Mouse (Mus musculus): ENCODE measurements around the gene Mms19. TPM values are rescaled to one million over a fixed set of nuclear protein-coding genes. Genes with fewer than 3 reads are reported as not detected.
A peak's percentile ranks its signal among the peaks of the same experiment; 100 is the strongest.

Gene Mms19
- total RNA-seq (2021), result 10 to 100 TPM; 15.5 to 24.2 TPM
- long read RNA-seq, experiment 1, full-length matches to known transcripts, result 4 of 11 reads
- long read RNA-seq, experiment 1, partial matches to known transcripts, result 2 of 11 reads
- long read RNA-seq, experiment 1, other reads (novel, unspliced or antisense), result 5 of 11 reads
- long read RNA-seq, experiment 2, full-length matches to known transcripts, result 1 of 8 reads
- long read RNA-seq, experiment 2, partial matches to known transcripts, result 2 of 8 reads
- long read RNA-seq, experiment 2, other reads (novel, unspliced or antisense), result 5 of 8 reads

GRCm38 (mm10) chr19:41980819-41981594 is at the start of gene Mms19:
Mms19 (minus strand) TSS chr19:41981157.
- DNase-seq, result peak; percentile 99

GRCm38 (mm10) chr19:42026158-42026557 is 45.2 kb upstream of the Mms19 start:
- peak; percentile 89 for DNase-seq

- DNase-seq, result no peak
Measured at GRCm38 (mm10) chr19:42022542-42022848, 41.5 kb upstream of the Mms19 start.

GRCm38 (mm10) chr19:42021681-42022541 is 41.0 kb upstream of the Mms19 start:
- peak; percentile 61 for DNase-seq

GRCm38 (mm10) chr19:42019011-42019522 is 38.1 kb upstream of the Mms19 start:
- DNase-seq, result no peak

- DNase-seq, result peak; percentile 80
Measured at GRCm38 (mm10) chr19:42017399-42018247, 36.7 kb upstream of the Mms19 start.

- DNase-seq, result peak; percentile 35
Measured at GRCm38 (mm10) chr19:42016840-42017239, 35.9 kb upstream of the Mms19 start.

GRCm38 (mm10) chr19:42016251-42016650 is 35.3 kb upstream of the Mms19 start:
- DNase-seq, result no peak

- DNase-seq, result no peak
Measured at GRCm38 (mm10) chr19:42015001-42015400, 34.0 kb upstream of the Mms19 start.

- no peak for DNase-seq
Measured at GRCm38 (mm10) chr19:42014231-42014825, 33.4 kb upstream of the Mms19 start.

- no peak for DNase-seq
Measured at GRCm38 (mm10) chr19:42011123-42011522, 30.2 kb upstream of the Mms19 start.

- peak; percentile 62 for DNase-seq
Measured at GRCm38 (mm10) chr19:42010436-42010835, 29.5 kb upstream of the Mms19 start.

GRCm38 (mm10) chr19:42009067-42009466 is 28.1 kb upstream of the Mms19 start:
- no peak for DNase-seq

- no peak for DNase-seq
Measured at GRCm38 (mm10) chr19:42008586-42008985, 27.6 kb upstream of the Mms19 start.

- DNase-seq, result no peak
Measured at GRCm38 (mm10) chr19:42006568-42006967, 25.6 kb upstream of the Mms19 start.

- no peak for DNase-seq
Measured at GRCm38 (mm10) chr19:42005616-42006015, 24.7 kb upstream of the Mms19 start.

- DNase-seq, result no peak
Measured at GRCm38 (mm10) chr19:42004258-42004657, 23.3 kb upstream of the Mms19 start.

GRCm38 (mm10) chr19:42001253-42001980 is 20.5 kb upstream of the Mms19 start:
- DNase-seq, result no peak

- no peak for DNase-seq
Measured at GRCm38 (mm10) chr19:42000446-42000958, 19.5 kb upstream of the Mms19 start.

GRCm38 (mm10) chr19:41999688-42000283 is 18.8 kb upstream of the Mms19 start:
- DNase-seq, result no peak
